Mouse (Mus musculus): ENCODE data around the gene Nphs2.

DNA sequence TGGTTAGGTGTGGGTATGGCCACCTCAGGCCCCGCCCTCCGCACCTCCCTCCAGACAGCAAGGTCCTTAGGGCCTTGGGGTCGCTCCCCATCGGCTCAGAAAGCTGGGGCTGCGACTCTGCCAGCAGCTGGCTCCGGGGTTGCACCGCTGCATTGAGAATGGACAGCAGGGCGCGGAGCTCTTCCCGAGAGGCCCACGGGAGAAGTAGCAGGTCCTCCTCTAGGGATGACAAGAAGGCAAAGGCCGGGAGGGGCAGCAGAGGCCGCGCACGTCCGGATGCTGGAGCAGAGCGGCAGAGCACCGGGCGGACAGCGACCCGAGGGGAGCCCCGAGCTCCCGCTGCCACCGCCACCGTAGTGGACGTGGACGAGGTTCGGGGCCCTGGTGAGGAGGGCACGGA lies at the start of gene Nphs2:
- TF ChIP-seq CTCF (IDR thresholded peaks at IDR 0.05; ENCODE audit: low read depth, low read length): no peak
- TF ChIP-seq POLR2A (IDR thresholded peaks at IDR 0.05; ENCODE audit: extremely low read depth, insufficient read depth, low read length): no peak

Measured in liver, adult 2 months (tissue).